Mouse (Mus musculus) cortical plate, adult 2 months (tissue): ENCODE measurements around the gene Kdm5b.

Experiments used
- CTCF ChIP-seq: fragments of 200-500 bp; IDR thresholded peaks from 2 replicates; pipeline ENCODE4 v1.5.1; 2011; ENCODE audit warnings: mild to moderate bottlenecking, control low read depth, low read length; ENCODE audit not compliant: insufficient read depth; ENCODE audit errors: extremely low read depth
- POLR2A ChIP-seq: fragments of 200-500 bp; IDR thresholded peaks from 2 replicates; pipeline ENCODE4 v1.6.1; 2011; ENCODE audit warnings: mild to moderate bottlenecking, low read length, control low read depth; ENCODE audit not compliant: insufficient read depth; ENCODE audit errors: extremely low read depth

DNA sequence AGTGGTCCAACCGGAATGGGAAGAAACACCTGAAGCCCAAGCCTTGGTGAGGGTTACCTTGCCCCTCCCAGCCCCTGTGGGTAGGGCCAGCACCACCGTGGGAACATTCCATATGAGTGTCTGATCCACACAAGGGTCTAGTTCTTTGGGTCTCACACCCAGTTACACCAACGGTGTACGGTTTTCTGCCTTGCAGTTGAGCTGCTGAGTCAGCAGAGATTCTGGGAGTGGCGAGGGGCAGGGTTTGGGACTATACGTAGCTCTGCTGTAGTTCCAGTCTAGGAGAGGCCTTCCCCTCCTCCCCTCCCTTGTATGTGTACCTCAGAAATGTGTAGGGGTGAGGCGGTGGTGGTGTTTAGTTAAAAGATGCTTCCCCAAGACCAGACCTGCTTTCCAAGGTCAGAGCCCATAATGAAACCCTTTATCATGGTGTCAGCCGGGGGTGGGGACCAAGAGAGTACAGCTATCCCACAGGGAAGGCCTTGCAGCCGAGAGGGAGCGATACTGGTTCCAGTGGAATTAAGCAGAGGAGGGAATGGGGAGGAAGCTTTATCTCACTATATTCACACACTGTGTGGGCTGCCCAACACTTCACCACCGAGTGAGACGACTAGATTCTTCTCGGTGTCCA is 4.6 kb upstream of the Kdm5b start:
- no peak for TF ChIP-seq POLR2A
- TF ChIP-seq CTCF: no peak
